Mouse (Mus musculus) ES-Bruce4 (cell line): ENCODE data around the gene Rpap1. TPM values are rescaled to one million over a fixed set of nuclear protein-coding genes. Genes with fewer than 3 reads are reported as not detected.

Source experiments
- H3K27ac ChIP-seq: 2 replicates; pipeline ENCODE4 v1.5.1; 2012; ENCODE audit warnings: low read length, inconsistent platforms; ENCODE audit not compliant: insufficient read depth
- H3K27me3 ChIP-seq: 2 replicates; pipeline ENCODE4 v1.6.1; 2012; ENCODE audit warnings: mild to moderate bottlenecking, low read length, inconsistent platforms; ENCODE audit not compliant: control insufficient read depth, poor library complexity, insufficient read depth, severe bottlenecking
- H3K36me3 ChIP-seq: 2 replicates; pipeline ENCODE4 v1.6.1; 2012; ENCODE audit warnings: inconsistent platforms, mild to moderate bottlenecking, low read length, moderate library complexity; ENCODE audit not compliant: control insufficient read depth, poor library complexity, insufficient read depth, severe bottlenecking
- H3K4me1 ChIP-seq: one replicate; pipeline ENCODE4 v1.8.1; 2011; ENCODE audit warnings: low read length; ENCODE audit not compliant: control insufficient read depth, insufficient read depth
- H3K4me3 ChIP-seq: 2 replicates; pipeline ENCODE4 v1.5.1; 2011; ENCODE audit warnings: low read depth, mild to moderate bottlenecking, low read length
- H3K9ac ChIP-seq: 2 replicates; pipeline ENCODE4 v1.6.1; 2012; ENCODE audit warnings: low read depth, mild to moderate bottlenecking, inconsistent platforms; ENCODE audit not compliant: poor library complexity, severe bottlenecking
- H3K9me3 ChIP-seq: replicated peaks from 2 replicates; pipeline ENCODE4 v1.6.1; 2012; ENCODE audit warnings: mild to moderate bottlenecking, low read length, inconsistent platforms; ENCODE audit not compliant: control insufficient read depth, poor library complexity, insufficient read depth, severe bottlenecking
- CTCF ChIP-seq: IDR thresholded peaks from one replicate; pipeline ENCODE4 v1.8.1; 2011; ENCODE audit warnings: low read depth, low read length
- EP300 ChIP-seq: IDR thresholded peaks from 2 replicates; pipeline ENCODE4 v1.6.1; 2011; ENCODE audit warnings: low read depth, low read length; ENCODE audit not compliant: insufficient read depth
- POLR2A ChIP-seq: IDR thresholded peaks from one replicate; pipeline ENCODE4 v1.8.1; 2011; ENCODE audit warnings: low read length; ENCODE audit not compliant: insufficient read depth
- polyA plus RNA-seq: library from polyadenylated mRNA; stranded (reverse); fragments of >200 nt; gene quantifications from 2 replicates; pipeline ENCODE4 v1.2.4, GENCODE M21; 2011; ENCODE audit warnings: low read depth; ENCODE audit not compliant: missing spikeins, insufficient read depth, insufficient read length

The Rpap1 gene
- polyA plus RNA-seq, 1 experiment, result 42.6 TPM

GRCm38 (mm10) chr2:119789996-119790395, 2.7 kb upstream of the Rpap1 start:
- Histone ChIP-seq H3K4me3 (no peak overlapping the region), H3K27me3 (no peaks in the 10 kb centered on the region), H3K4me1 (no peaks in the 10 kb centered on the region), H3K27ac (peak overlapping the region; percentile 87), H3K36me3 (no peaks in the 10 kb centered on the region), H3K9ac (no peak overlapping the region), H3K9me3 (no peaks in the 10 kb centered on the region)
- TF ChIP-seq CTCF, result no peak
- no peak for TF ChIP-seq POLR2A
- TF ChIP-seq EP300, result 0 out of 2 replicates have a peak, but pooled peaks have one; percentile 39

- Histone ChIP-seq H3K36me3 (peaks cover 42% of the 10 kb centered on the region), H3K9me3 (no peaks in the 10 kb centered on the region), H3K9ac (no peak overlapping the region), H3K4me1 (no peaks in the 10 kb centered on the region), H3K4me3 (no peak overlapping the region), H3K27me3 (no peaks in the 10 kb centered on the region), H3K27ac (no peak overlapping the region)
- no peak for TF ChIP-seq POLR2A
- peak; percentile 25 for TF ChIP-seq CTCF
Measured at GRCm38 (mm10) chr2:119767246-119767645, 20.1 kb downstream of the Rpap1 start.

- peaks cover 3% of the 10 kb centered on the region; the same call in 1 of the 2 replicates for H3K27me3 ChIP-seq
- no peak overlapping the region for H3K27ac ChIP-seq
- H3K36me3 ChIP-seq, result peaks cover 22% of the 10 kb centered on the region
- H3K9ac ChIP-seq, result no peak overlapping the region
- H3K4me3 ChIP-seq, result no peak overlapping the region
- TF ChIP-seq CTCF, result no peak
- TF ChIP-seq EP300, result no peak
- no peak for TF ChIP-seq POLR2A
- no peaks in the 10 kb centered on the region for H3K4me1 ChIP-seq
- no peaks in the 10 kb centered on the region for H3K9me3 ChIP-seq
Measured at GRCm38 (mm10) chr2:119763924-119764323, 23.4 kb downstream of the Rpap1 start.

GRCm38 (mm10) chr2:119762276-119762675, 25.1 kb downstream of the Rpap1 start:
- Histone ChIP-seq H3K27me3 (peaks cover 13% of the 10 kb centered on the region), H3K4me3 (no peak overlapping the region)
- TF ChIP-seq POLR2A (no peak), CTCF (no peak), EP300 (no peak)

GRCm38 (mm10) chr2:119760251-119760650, 27.1 kb downstream of the Rpap1 start, which contains the start of gene Ltk:
Gene Ltk, minus strand, starts transcription at chr2:119760431.
- Histone ChIP-seq H3K4me3 (peak within 1 kb of the TSS; percentile 79), H3K27me3 (peaks cover 13% of the 10 kb centered on the region), H3K36me3 (peaks cover 11% of the 10 kb centered on the region; the same call in 1 of the 2 replicates), H3K4me1 (no peaks in the 10 kb centered on the region), H3K9ac (no peak within 1 kb of the TSS), H3K9me3 (no peaks in the 10 kb centered on the region), H3K27ac (no peak within 1 kb of the TSS)
- no peak for TF ChIP-seq CTCF

More at GRCm38 (mm10) chr2:119762276-119762675, 25.1 kb downstream of the Rpap1 start:
- Histone ChIP-seq H3K4me1 (no peaks in the 10 kb centered on the region), H3K36me3 (peaks cover 15% of the 10 kb centered on the region), H3K9me3 (no peaks in the 10 kb centered on the region), H3K9ac (no peak overlapping the region), H3K27ac (no peak overlapping the region)

- Histone ChIP-seq H3K4me3 (peak overlapping the region; percentile 79), H3K27ac (no peak overlapping the region), H3K9me3 (no peaks in the 10 kb centered on the region), H3K9ac (peak overlapping the region; percentile 84), H3K4me1 (no peaks in the 10 kb centered on the region), H3K36me3 (peaks cover 8% of the 10 kb centered on the region; the same call in 1 of the 2 replicates), H3K27me3 (peaks cover 13% of the 10 kb centered on the region)
- TF ChIP-seq EP300 (no peak), CTCF (no peak), POLR2A (no peak)
Measured at GRCm38 (mm10) chr2:119758844-119759835, 28.2 kb downstream of the Rpap1 start.
